In genomic region chr3:28170911-28171618, GRCm38 (mm10) we compare ENCODE assay signal across 8 mouse cellular contexts.
DNase-seq lines count a peak whose midpoint lies in the region; ATAC-seq and TF ChIP-seq lines count a peak whose summit lies in the region.

No protein-coding gene starts in this region.

- peaks cover 12% of the 10 kb centered on the region for H3K4me1 ChIP-seq in bone marrow macrophage, adult 2 months (ENCODE audit: control insufficient read depth, insufficient read depth, low read length)
- peaks cover 8% of the 10 kb centered on the region for H3K4me1 ChIP-seq in lung, embryonic 16.5 days (replicated peaks; ENCODE audit: control insufficient read depth, insufficient read depth, low read length)

- peak in 1 of 2 experiments; percentile 24 for DNase-seq in layer of hippocampus, adult 2 months (ENCODE audit: low spot score in 2 of 2)
- no peak for DNase-seq in layer of hippocampus, postnatal 14 days (ENCODE audit: low spot score in 2 of 2)
- DNase-seq in gastrocnemius, postnatal 25 days = peak; percentile 41
- DNase-seq in kidney, adult 18-20 months = peak; percentile 66
- DNase-seq in retina, postnatal 7 days (ENCODE audit: low read depth, low spot score) = peak; percentile 21
- no peak for DNase-seq in urinary bladder, adult 18-20 months (ENCODE audit: low spot score in 2 of 2)

- H3K4me2 ChIP-seq in lung, embryonic 16.5 days (ENCODE audit: low read depth, low read length) = peak overlapping the region; percentile 23

- H3K4me3 ChIP-seq in layer of hippocampus, adult 2 months = no peak overlapping the region; the same call in 1 of the 2 replicates
- peak overlapping the region; percentile 22 for H3K4me3 ChIP-seq in bone marrow macrophage, adult 2 months (ENCODE audit: insufficient read depth, low read length)
- no peak overlapping the region for H3K4me3 ChIP-seq in lung, embryonic 16.5 days (ENCODE audit: low read length)

- ATAC-seq in lung, embryonic 16.5 days (ENCODE audit: low read depth) = peak; percentile 87

- WGBS in lung, embryonic 16.5 days = 33% methylated on average over 17 of the region's 17 CpGs

- H3K27ac ChIP-seq in layer of hippocampus, adult 2 months = no peak overlapping the region
- no peak overlapping the region for H3K27ac ChIP-seq in bone marrow macrophage, adult 2 months (ENCODE audit: insufficient read depth, low read depth, low read length)
- peak overlapping the region; percentile 40; the same call in 1 of the 2 replicates for H3K27ac ChIP-seq in lung, embryonic 16.5 days (ENCODE audit: low read length)

- H3K9ac ChIP-seq in lung, embryonic 16.5 days (ENCODE audit: low read length) = no peak overlapping the region

- no peak for TF ChIP-seq POLR2A in bone marrow macrophage, adult 2 months (IDR thresholded peaks at IDR 0.05; ENCODE audit: borderline replicate concordance, low read depth, low read length)

- no peaks in the 10 kb centered on the region for H3K36me3 ChIP-seq in lung, embryonic 16.5 days (ENCODE audit: control insufficient read depth, insufficient read depth, low read length)

- TF ChIP-seq CTCF in layer of hippocampus, adult 2 months (conservative IDR thresholded peaks at IDR 0.05) = peak; percentile 36; the same call in 1 of the 2 replicates
- TF ChIP-seq CTCF in bone marrow macrophage, adult 2 months (IDR thresholded peaks at IDR 0.05; ENCODE audit: low read depth, low read length) = no peak

- no peaks in the 10 kb centered on the region for H3K9me3 ChIP-seq in lung, embryonic 16.5 days (ENCODE audit: control insufficient read depth, low read length)

- no peaks in the 10 kb centered on the region for H3K27me3 ChIP-seq in lung, embryonic 16.5 days (ENCODE audit: control insufficient read depth, insufficient read depth, low read depth, low read length)

Comparison
In these comparisons a context has a peak if more than half of its experiments do, and no peak if none do; other contexts are left out.
1. DNase-seq: peak in gastrocnemius, postnatal 25 days (single experiment), kidney, adult 18-20 months (single experiment) and retina, postnatal 7 days (single experiment); none in layer of hippocampus, postnatal 14 days (0 of 2) and urinary bladder, adult 18-20 months (0 of 2).